In the genomic region with DNA sequence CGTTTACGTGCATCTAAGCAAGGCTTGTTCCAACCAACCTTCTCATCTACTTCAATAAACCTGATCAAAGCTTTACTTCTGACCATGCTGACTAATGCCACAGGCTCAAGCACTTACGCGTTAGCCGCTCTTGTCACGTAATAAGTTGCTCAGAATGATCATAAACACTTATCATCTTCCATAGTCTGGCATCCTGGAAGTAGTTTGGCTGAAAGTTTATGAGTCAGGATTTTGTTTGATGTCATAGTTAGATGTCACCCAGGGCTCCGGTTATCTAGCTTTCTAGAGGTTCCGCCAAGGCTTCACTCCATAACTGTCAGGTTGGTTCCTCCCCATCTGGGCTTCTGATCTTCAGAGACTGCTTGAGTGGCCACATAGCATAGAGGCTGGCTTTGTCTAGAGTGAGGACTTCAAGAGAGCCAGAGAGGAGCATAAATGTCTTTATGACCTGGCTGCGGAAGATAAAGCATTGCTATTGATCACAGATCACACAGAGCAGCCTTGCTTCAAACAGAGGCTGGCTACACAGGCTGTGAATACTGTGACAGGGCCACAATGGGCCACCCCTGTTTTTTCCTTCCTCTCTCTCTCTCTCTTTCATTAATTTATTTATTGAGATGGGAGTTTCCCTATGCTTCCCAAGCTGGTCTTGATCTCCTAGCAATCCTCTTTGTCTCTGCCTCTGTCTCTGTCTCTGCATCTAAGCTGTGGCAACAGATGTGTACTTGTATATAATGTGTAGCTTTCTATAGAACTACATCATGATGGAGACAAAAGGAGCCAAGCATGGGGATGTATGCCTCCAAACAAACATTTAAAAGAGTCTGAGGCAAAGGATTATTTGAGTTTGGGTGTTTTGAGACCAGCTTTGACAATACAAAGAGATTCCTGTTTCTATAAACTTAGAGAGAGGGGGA, we compare ENCODE assay signal across 29 mouse cellular contexts. TPM values are rescaled to one million over a fixed set of nuclear protein-coding genes. Genes with fewer than 3 reads are reported as not detected.
DNase-seq lines count a peak whose midpoint lies in the region; ATAC-seq lines count a peak whose summit lies in the region.
"Had no signal": no experiment of that assay in that cellular context is flagged by ENCODE, and none has a peak within 500 bp of the region (broad histone marks: within the 10 kb centered on the region; RNA-seq: fewer than 3 reads in every experiment).

No protein-coding gene starts in this region.

- no peak overlapping the region for H3K9ac ChIP-seq in neural tube, embryonic 11.5 days (ENCODE audit: low read length)
- H3K9ac ChIP-seq: embryonic facial prominence, embryonic 15.5 days; forebrain, embryonic 12.5 days; hindbrain, embryonic 15.5 days; limb, embryonic 13.5 days; midbrain, embryonic 12.5 days had no signal

- no peaks in the 10 kb centered on the region for H3K27me3 ChIP-seq in neural tube, embryonic 11.5 days (ENCODE audit: control insufficient read depth, insufficient read depth, low read length)
- H3K27me3 ChIP-seq: embryonic facial prominence, embryonic 15.5 days; forebrain, embryonic 12.5 days; hindbrain, embryonic 15.5 days; limb, embryonic 13.5 days; midbrain, embryonic 12.5 days had no signal

- DNase-seq in embryo, embryonic 10.5 days (ENCODE audit: low spot score), result peak; percentile 19
- no peak for DNase-seq in embryo, embryonic 11 days
- DNase-seq in neural tube, embryonic 11.5 days (ENCODE audit: low spot score), result no peak
- no peak for DNase-seq in neural tube, embryonic 10.5 days (ENCODE audit: extremely low spot score, low spot score)
- DNase-seq in lung, postnatal 14 days, result no peak
- DNase-seq in cerebellum, adult 9-11 months, result no peak
- DNase-seq in kidney, postnatal 25 days, result no peak
- DNase-seq: adrenal gland, postnatal 36 days; cerebellum, adult 8-10 months; cerebellum, postnatal 36 days; gastrocnemius, postnatal 10 days; heart, postnatal 14 days; kidney, adult 11 months; kidney, postnatal 14 days; lung, postnatal 4 days; right cerebral cortex, adult 18-20 months; thymus, adult 18-20 months; thymus, postnatal 25 days had no signal

- no peaks in the 10 kb centered on the region for H3K36me3 ChIP-seq in neural tube, embryonic 11.5 days (ENCODE audit: control insufficient read depth, insufficient read depth, low read length)
- H3K36me3 ChIP-seq: embryonic facial prominence, embryonic 10.5 days; embryonic facial prominence, embryonic 15.5 days; forebrain, embryonic 12.5 days; hindbrain, embryonic 15.5 days; limb, embryonic 13.5 days; midbrain, embryonic 12.5 days had no signal

- H3K4me1 ChIP-seq in neural tube, embryonic 11.5 days (ENCODE audit: control insufficient read depth, insufficient read depth, low read length), result no peaks in the 10 kb centered on the region
- H3K4me1 ChIP-seq: embryonic facial prominence, embryonic 10.5 days; embryonic facial prominence, embryonic 15.5 days; forebrain, embryonic 12.5 days; hindbrain, embryonic 15.5 days; limb, embryonic 13.5 days had no signal

- H3K9me3 ChIP-seq in neural tube, embryonic 11.5 days (ENCODE audit: control insufficient read depth, low read length), result no peaks in the 10 kb centered on the region
- H3K9me3 ChIP-seq: embryonic facial prominence, embryonic 10.5 days; embryonic facial prominence, embryonic 15.5 days; forebrain, embryonic 12.5 days; hindbrain, embryonic 15.5 days; limb, embryonic 13.5 days; midbrain, embryonic 12.5 days had no signal

- 69% methylated on average over 9 of the region's 9 CpGs for WGBS in neural tube, embryonic 11.5 days

- ATAC-seq in neural tube, embryonic 11.5 days (ENCODE audit: insufficient read depth, low FRiP score, low TSS enrichment), result peak; percentile 71
- 0 out of 2 replicates have a peak, but pooled peaks have one; percentile 14 for ATAC-seq in megakaryocyte-erythroid progenitor cell, adult 5-6 weeks (replicated peaks; ENCODE audit: low FRiP score, low TSS enrichment, poor library complexity, severe bottlenecking)
- ATAC-seq: CD4-positive, CD25-positive, alpha-beta regulatory T cell, adult 4 months had no signal

- H3K4me2 ChIP-seq in neural tube, embryonic 11.5 days (ENCODE audit: low read depth), result no peak overlapping the region
- H3K4me2 ChIP-seq: embryonic facial prominence, embryonic 15.5 days; forebrain, embryonic 12.5 days; hindbrain, embryonic 15.5 days; limb, embryonic 13.5 days; liver, embryonic 11.5 days; midbrain, embryonic 12.5 days had no signal

- no peak overlapping the region for H3K27ac ChIP-seq in neural tube, embryonic 11.5 days (ENCODE audit: low read depth, low read length)
- H3K27ac ChIP-seq: embryonic facial prominence, embryonic 10.5 days; embryonic facial prominence, embryonic 15.5 days; forebrain, embryonic 12.5 days; hindbrain, embryonic 15.5 days; limb, embryonic 13.5 days; midbrain, embryonic 12.5 days; stomach, postnatal 0 days had no signal

- H3K4me3 ChIP-seq in neural tube, embryonic 11.5 days (ENCODE audit: low read depth, low read length), result no peak overlapping the region
- H3K4me3 ChIP-seq: embryonic facial prominence, embryonic 10.5 days; embryonic facial prominence, embryonic 15.5 days; forebrain, embryonic 12.5 days; hindbrain, embryonic 15.5 days; limb, embryonic 13.5 days; midbrain, embryonic 12.5 days; myocyte had no signal

RNA-seq across cellular contexts. Expression of a gene that starts 49.3 kb away (rescaled TPM):
- polyA plus RNA-seq in neural tube, embryonic 11.5 days (2014; fragmentation: Nextera tagmentation; extraction: Ambion mirVana), result 58.8 and 59.0 TPM in 2 replicates
- 29.5 and 41.7 TPM in 2 replicates for total RNA-seq in megakaryocyte-erythroid progenitor cell, adult 5-6 weeks (2014; fragmentation: Nextera tagmentation)
- total RNA-seq in megakaryocyte-erythroid progenitor cell, adult 5-6 weeks (2017), result 24.2 and 28.3 TPM in 2 replicates

RNA-seq across cellular contexts. Expression of a gene that starts 53.4 kb away (rescaled TPM):
- 13.3 and 17.6 TPM in 2 replicates for polyA plus RNA-seq in neural tube, embryonic 11.5 days (2014; fragmentation: Nextera tagmentation; extraction: Ambion mirVana)
- total RNA-seq in megakaryocyte-erythroid progenitor cell, adult 5-6 weeks (2014; fragmentation: Nextera tagmentation), result 7.1 and 9.3 TPM in 2 replicates
- total RNA-seq in megakaryocyte-erythroid progenitor cell, adult 5-6 weeks (2017), result 5.5 and 7.3 TPM in 2 replicates

RNA-seq across cellular contexts. Expression of a gene that starts 54.8 kb away (rescaled TPM):
- polyA plus RNA-seq in neural tube, embryonic 11.5 days (2014; fragmentation: Nextera tagmentation; extraction: Ambion mirVana), result 314 and 334 TPM in 2 replicates
- 722 and 749 TPM in 2 replicates for total RNA-seq in megakaryocyte-erythroid progenitor cell, adult 5-6 weeks (2014; fragmentation: Nextera tagmentation)
- total RNA-seq in megakaryocyte-erythroid progenitor cell, adult 5-6 weeks (2017), result 719 and 736 TPM in 2 replicates
